In genomic region chr16:20490581-20490980, GRCm38 (mm10) we compare ENCODE assay signal across 10 mouse cellular contexts. TPM values are rescaled to one million over a fixed set of nuclear protein-coding genes. Genes with fewer than 3 reads are reported as not detected.
DNase-seq lines count a peak whose midpoint lies in the region; ATAC-seq and TF ChIP-seq lines count a peak whose summit lies in the region.
"Had no signal": no experiment of that assay in that cellular context is flagged by ENCODE, and none has a peak within 500 bp of the region (broad histone marks: within the 10 kb centered on the region; RNA-seq: fewer than 3 reads in every experiment).

No protein-coding gene starts in this region.

- peak; percentile 21 for DNase-seq in kidney, postnatal 0 days (ENCODE audit: low spot score)
- DNase-seq in kidney, adult 18-20 months, result no peak
- peak; percentile 63 for DNase-seq in MEL (ENCODE audit: low read depth, low spot score)
- peak; percentile 14 for DNase-seq in c-Kit-positive CD71-positive TER-119-positive erythroid progenitor cells, embryonic 14.5 days (ENCODE audit: low spot score)
- DNase-seq in liver, embryonic 13.5 days, result no peak
- no peak for DNase-seq in frontal cortex, postnatal 10 days (ENCODE audit: low spot score in 2 of 2)
- DNase-seq in thymus, adult 2 months, result no peak
- no peak for DNase-seq in cerebellum, adult 2 months
- DNase-seq: lung, postnatal 4 days had no signal

- H3K27me3 ChIP-seq in kidney, postnatal 0 days (ENCODE audit: insufficient read depth, low read length), result no peaks in the 10 kb centered on the region
- H3K27me3 ChIP-seq in MEL (ENCODE audit: control insufficient read depth in 1 of 2, insufficient read depth in 2 of 2, low read length in 2 of 2), result peaks cover 0 to 3% of the 10 kb centered on the region in 2 experiments; a peak in 1 of 4 replicates
- no peaks in the 10 kb centered on the region for H3K27me3 ChIP-seq in liver, embryonic 13.5 days
- H3K27me3 ChIP-seq in thymus, adult 2 months (ENCODE audit: control insufficient read depth, insufficient read depth, low read length), result no peaks in the 10 kb centered on the region
- H3K27me3 ChIP-seq in cerebellum, adult 2 months (ENCODE audit: control insufficient read depth, insufficient read depth, low read length), result no peaks in the 10 kb centered on the region
- H3K27me3 ChIP-seq: forebrain, embryonic 12.5 days had no signal

- peak in 1 of 2 experiments; percentile 32; a peak in 1 of 4 replicates for TF ChIP-seq EP300 in MEL (IDR thresholded peaks at IDR 0.05; ENCODE audit: low read depth in 1 of 2, low read length in 2 of 2)

- no peak for TF ChIP-seq POLR2A in MEL (IDR thresholded peaks at IDR 0.05; ENCODE audit: control insufficient read depth in 1 of 2, insufficient read depth in 1 of 2, low read depth in 1 of 2, low read length in 2 of 2, poor library complexity in 1 of 2)
- no peak for TF ChIP-seq POLR2A in thymus, adult 2 months (IDR thresholded peaks at IDR 0.05; ENCODE audit: control insufficient read depth, extremely low read depth, insufficient read depth, low read length, poor library complexity)
- no peak for TF ChIP-seq POLR2A in cerebellum, adult 2 months (IDR thresholded peaks at IDR 0.05; ENCODE audit: borderline replicate concordance, insufficient read depth, low read length)

- H3K4me3 ChIP-seq in kidney, postnatal 0 days (replicated peaks; ENCODE audit: low read depth, low read length), result no peak overlapping the region
- no peak overlapping the region for H3K4me3 ChIP-seq in MEL (ENCODE audit: control insufficient read depth in 1 of 2, insufficient read depth in 1 of 2, low read depth in 2 of 2, low read length in 2 of 2)
- no peak overlapping the region for H3K4me3 ChIP-seq in liver, embryonic 13.5 days (replicated peaks)
- H3K4me3 ChIP-seq in thymus, adult 2 months (ENCODE audit: control insufficient read depth, insufficient read depth, low read length), result no peak overlapping the region
- H3K4me3 ChIP-seq in cerebellum, adult 2 months (replicated peaks; ENCODE audit: insufficient read depth, low read depth, low read length), result no peak overlapping the region
- H3K4me3 ChIP-seq: forebrain, embryonic 12.5 days had no signal

- H3K36me3 ChIP-seq in kidney, postnatal 0 days (ENCODE audit: insufficient read depth, low read length), result no peaks in the 10 kb centered on the region
- H3K36me3 ChIP-seq in MEL (ENCODE audit: control insufficient read depth in 1 of 2, insufficient read depth in 2 of 2, low read length in 2 of 2), result peaks cover 0 to 12% of the 10 kb centered on the region in 2 experiments; a peak in 2 of 4 replicates
- no peaks in the 10 kb centered on the region for H3K36me3 ChIP-seq in liver, embryonic 13.5 days
- no peaks in the 10 kb centered on the region for H3K36me3 ChIP-seq in thymus, adult 2 months (ENCODE audit: control insufficient read depth, insufficient read depth, low read length)
- H3K36me3 ChIP-seq: forebrain, embryonic 12.5 days had no signal

- ATAC-seq in kidney, postnatal 0 days (replicated peaks; ENCODE audit: low FRiP score, low read depth), result peak; percentile 61; the same call in 1 of the 2 replicates
- ATAC-seq in liver, embryonic 13.5 days (ENCODE audit: low read depth), result peak; percentile 62

- H3K9me3 ChIP-seq in kidney, postnatal 0 days (replicated peaks; ENCODE audit: low read length), result no peaks in the 10 kb centered on the region
- no peaks in the 10 kb centered on the region for H3K9me3 ChIP-seq in MEL (replicated peaks; ENCODE audit: insufficient read depth, low read length)
- no peaks in the 10 kb centered on the region for H3K9me3 ChIP-seq in liver, embryonic 13.5 days (replicated peaks)
- H3K9me3 ChIP-seq: forebrain, embryonic 12.5 days had no signal

- peak; percentile 64 for TF ChIP-seq RAD21 in MEL (IDR thresholded peaks at IDR 0.05; ENCODE audit: low read depth, low read length)

- H3K79me2 ChIP-seq in MEL (ENCODE audit: control insufficient read depth, insufficient read depth, low read length, poor library complexity), result no peaks in the 10 kb centered on the region

- 39% methylated on average over 2 of the region's 2 CpGs for WGBS in kidney, postnatal 0 days
- WGBS in liver, embryonic 13.5 days (ENCODE audit: insufficient replicate concordance), result 25% methylated on average over 2 of the region's 2 CpGs
- 53% methylated on average over 2 of the region's 2 CpGs for WGBS in thymus, adult 2 months
- WGBS in cerebellum, adult 2 months, result 45% methylated on average over 2 of the region's 2 CpGs

- TF ChIP-seq CTCF in kidney, postnatal 0 days (IDR thresholded peaks at IDR 0.05; ENCODE audit: low read depth), result peak; percentile 58
- peak in 2 of 3 experiments; percentile 41 to 55; a peak in 5 of 6 replicates for TF ChIP-seq CTCF in MEL (IDR thresholded peaks at IDR 0.05 in 2 of 3, conservative IDR thresholded peaks at IDR 0.05 in 1 of 3; ENCODE audit: control insufficient read depth in 1 of 3, insufficient read depth in 1 of 3, low read depth in 2 of 3, low read length in 3 of 3, poor library complexity in 1 of 3, severe bottlenecking in 1 of 3)
- no peak for TF ChIP-seq CTCF in thymus, adult 2 months (IDR thresholded peaks at IDR 0.05; ENCODE audit: borderline replicate concordance, control insufficient read depth, extremely low read depth, insufficient read depth, low read length, poor library complexity)
- TF ChIP-seq CTCF in cerebellum, adult 2 months (IDR thresholded peaks at IDR 0.05; ENCODE audit: borderline replicate concordance, insufficient read depth, low read depth, low read length), result no peak

- H3K27ac ChIP-seq in kidney, postnatal 0 days, result no peak overlapping the region
- H3K27ac ChIP-seq in MEL (ENCODE audit: control insufficient read depth, low read depth, low read length), result no peak overlapping the region
- H3K27ac ChIP-seq in liver, embryonic 13.5 days, result no peak overlapping the region
- H3K27ac ChIP-seq in thymus, adult 2 months (ENCODE audit: control insufficient read depth, insufficient read depth, low read length), result no peak overlapping the region
- H3K27ac ChIP-seq in cerebellum, adult 2 months (ENCODE audit: insufficient read depth, low read length), result no peak overlapping the region
- H3K27ac ChIP-seq: forebrain, embryonic 12.5 days had no signal

- H3K4me1 ChIP-seq in kidney, postnatal 0 days (replicated peaks; ENCODE audit: insufficient read depth, low read length), result no peaks in the 10 kb centered on the region
- H3K4me1 ChIP-seq in MEL (ENCODE audit: control insufficient read depth in 1 of 2, insufficient read depth in 2 of 2, low read length in 2 of 2), result peaks cover 3 to 10% of the 10 kb centered on the region in 2 experiments
- no peaks in the 10 kb centered on the region for H3K4me1 ChIP-seq in liver, embryonic 13.5 days (replicated peaks)
- no peaks in the 10 kb centered on the region for H3K4me1 ChIP-seq in thymus, adult 2 months (replicated peaks; ENCODE audit: control insufficient read depth, insufficient read depth, low read length)
- no peaks in the 10 kb centered on the region for H3K4me1 ChIP-seq in cerebellum, adult 2 months (ENCODE audit: control insufficient read depth, insufficient read depth, low read length)
- H3K4me1 ChIP-seq: forebrain, embryonic 12.5 days had no signal

- H3K9ac ChIP-seq in kidney, postnatal 0 days (ENCODE audit: low read depth, low read length), result no peak overlapping the region
- no peak overlapping the region for H3K9ac ChIP-seq in MEL (ENCODE audit: control insufficient read depth, low read depth, low read length, poor library complexity, severe bottlenecking)
- H3K9ac ChIP-seq in liver, embryonic 13.5 days, result no peak overlapping the region
- H3K9ac ChIP-seq: forebrain, embryonic 12.5 days had no signal

- no peak overlapping the region for H3K4me2 ChIP-seq in kidney, postnatal 0 days (ENCODE audit: low read length)
- no peak overlapping the region for H3K4me2 ChIP-seq in liver, embryonic 13.5 days
- H3K4me2 ChIP-seq: forebrain, embryonic 12.5 days had no signal

TF ChIP-seq in MEL, 35 proteins besides CTCF, POLR2A, EP300 and RAD21 (continues in another document):
- peak; percentile 60 for TF ChIP-seq TAL1 (IDR thresholded peaks at IDR 0.05; ENCODE audit: low read length)
- TF ChIP-seq NRF1 (IDR thresholded peaks at IDR 0.05; ENCODE audit: insufficient read depth, low read depth, low read length, poor library complexity, severe bottlenecking), result no peak

RNA-seq across cellular contexts. Expression of gene Eif2b5, which starts 8.0 kb away (rescaled TPM):
- polyA plus RNA-seq in kidney, postnatal 0 days (2015; fragmentation: Nextera tagmentation; extraction: Ambion mirVana), result 76.0 and 85.1 TPM in 2 replicates
- 131 and 137 TPM in 2 replicates for total RNA-seq in MEL (2012; rRNA removed)
- 100 to 1,000 TPM in 1 of 2 experiments, 10 to 100 TPM in 1; 91.1 to 115 TPM for polyA plus RNA-seq in MEL (2012; ENCODE audit: insufficient read depth in 1 of 2, insufficient read length in 2 of 2, low read depth in 1 of 2, low replicate concordance in 2 of 2, missing spikeins in 1 of 2)
- 71.1 and 75.5 TPM in 2 replicates for polyA plus RNA-seq in liver, embryonic 13.5 days (2015; fragmentation: Nextera tagmentation; extraction: Ambion mirVana)
- 40.7 and 44.7 TPM in 2 replicates for polyA plus RNA-seq in thymus, adult 2 months (2012; rRNA removed)
- 52.4 and 53.3 TPM in 2 replicates for polyA plus RNA-seq in cerebellum, adult 2 months (2012; rRNA removed)

RNA-seq across cellular contexts. Expression of gene Dvl3, which starts 26.2 kb away (rescaled TPM):
- polyA plus RNA-seq in kidney, postnatal 0 days (2015; fragmentation: Nextera tagmentation; extraction: Ambion mirVana), result 15.7 and 16.5 TPM in 2 replicates
- total RNA-seq in MEL (2012; rRNA removed), result 4.0 and 4.1 TPM in 2 replicates
- 10 to 100 TPM in 1 of 2 experiments, not detected in 1; 20.5 TPM for polyA plus RNA-seq in MEL (2012; ENCODE audit: insufficient read depth in 1 of 2, insufficient read length in 2 of 2, low read depth in 1 of 2, low replicate concordance in 2 of 2, missing spikeins in 1 of 2)
- 3.7 and 4.8 TPM in 2 replicates for polyA plus RNA-seq in liver, embryonic 13.5 days (2015; fragmentation: Nextera tagmentation; extraction: Ambion mirVana)
- polyA plus RNA-seq in thymus, adult 2 months (2012; rRNA removed), result 42.7 and 49.5 TPM in 2 replicates
- polyA plus RNA-seq in cerebellum, adult 2 months (2012; rRNA removed), result 60.2 and 66.5 TPM in 2 replicates

RNA-seq across cellular contexts. Expression of gene Ap2m1, which starts 44.7 kb away (rescaled TPM):
- polyA plus RNA-seq in kidney, postnatal 0 days (2015; fragmentation: Nextera tagmentation; extraction: Ambion mirVana), result 605 and 673 TPM in 2 replicates
- total RNA-seq in MEL (2012; rRNA removed), result 185 and 199 TPM in 2 replicates
- 1,000 to 10,000 TPM in 1 of 2 experiments, 100 to 1,000 TPM in 1; 312 to 1,810 TPM for polyA plus RNA-seq in MEL (2012; ENCODE audit: insufficient read depth in 1 of 2, insufficient read length in 2 of 2, low read depth in 1 of 2, low replicate concordance in 2 of 2, missing spikeins in 1 of 2)
- 413 and 466 TPM in 2 replicates for polyA plus RNA-seq in liver, embryonic 13.5 days (2015; fragmentation: Nextera tagmentation; extraction: Ambion mirVana)
- 512 and 578 TPM in 2 replicates for polyA plus RNA-seq in thymus, adult 2 months (2012; rRNA removed)
- polyA plus RNA-seq in cerebellum, adult 2 months (2012; rRNA removed), result 1,156 and 1,178 TPM in 2 replicates

RNA-seq across cellular contexts. Expression of gene Abcf3, which starts 57.8 kb away (rescaled TPM):
- polyA plus RNA-seq in kidney, postnatal 0 days (2015; fragmentation: Nextera tagmentation; extraction: Ambion mirVana), result 51.6 and 53.6 TPM in 2 replicates
- total RNA-seq in MEL (2012; rRNA removed), result 42.0 and 46.5 TPM in 2 replicates
- 10 to 100 TPM in 1 of 2 experiments, not detected in 1; 79.6 TPM for polyA plus RNA-seq in MEL (2012; ENCODE audit: insufficient read depth in 1 of 2, insufficient read length in 2 of 2, low read depth in 1 of 2, low replicate concordance in 2 of 2, missing spikeins in 1 of 2)
- 27.0 and 27.9 TPM in 2 replicates for polyA plus RNA-seq in liver, embryonic 13.5 days (2015; fragmentation: Nextera tagmentation; extraction: Ambion mirVana)
- polyA plus RNA-seq in thymus, adult 2 months (2012; rRNA removed), result 60.9 and 70.8 TPM in 2 replicates
- polyA plus RNA-seq in cerebellum, adult 2 months (2012; rRNA removed), result 107 and 112 TPM in 2 replicates

Comparison
In these comparisons a context has a peak if more than half of its experiments do, and no peak if none do; other contexts are left out.
1. DNase-seq: peak in kidney, postnatal 0 days (single experiment), MEL (single experiment) and c-Kit-positive CD71-positive TER-119-positive erythroid progenitor cells, embryonic 14.5 days (single experiment); none in kidney, adult 18-20 months (single experiment), liver, embryonic 13.5 days (single experiment), frontal cortex, postnatal 10 days (0 of 2), thymus, adult 2 months (single experiment) and cerebellum, adult 2 months (0 of 2).
2. CTCF ChIP-seq: peak in kidney, postnatal 0 days (single experiment) and MEL (2 of 3); none in thymus, adult 2 months (single experiment) and cerebellum, adult 2 months (single experiment).